Mouse (Mus musculus): Measurements from ENCODE around the gene Acox3.

Acox3 gene

DNA sequence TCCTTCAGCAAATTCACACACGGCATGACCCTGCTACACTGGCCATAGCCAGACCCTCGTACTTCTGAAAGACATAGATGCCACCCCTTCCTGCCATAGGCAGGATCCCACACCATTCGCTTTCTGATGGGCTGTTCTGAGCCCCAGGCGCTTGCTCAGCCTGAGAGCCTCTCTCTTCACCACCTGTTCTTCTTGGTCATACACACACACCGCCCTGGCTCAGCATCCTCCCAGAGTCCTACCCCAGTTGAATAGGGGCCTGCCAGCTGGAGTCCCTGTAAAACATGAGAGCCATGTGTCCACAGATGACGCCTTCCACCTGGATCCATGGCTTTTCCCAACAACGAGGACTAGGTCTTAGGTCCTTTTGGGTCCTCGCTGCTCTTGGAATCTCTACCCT is 29.9 kb downstream of the Acox3 start:
- no peak for DNase-seq

DNA sequence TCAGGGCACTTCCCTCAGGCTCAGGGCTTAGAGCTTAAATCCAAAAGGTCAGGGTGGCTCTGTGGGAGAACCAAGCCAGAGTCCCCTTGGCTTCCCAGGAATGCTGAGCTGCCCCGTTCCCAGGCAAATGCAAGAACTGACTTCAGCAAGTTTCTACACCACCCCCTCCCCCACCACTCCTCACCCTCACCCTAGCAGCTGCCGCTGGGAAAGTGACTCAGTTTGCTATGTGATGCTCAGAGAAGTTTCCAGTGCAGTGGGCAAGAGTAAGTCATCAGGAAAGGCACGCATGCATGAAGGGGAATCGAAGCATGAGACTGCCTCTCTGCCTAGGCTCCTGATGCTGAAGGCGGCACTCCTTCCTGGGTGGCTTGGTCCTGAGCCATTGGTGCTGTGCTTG is 34.1 kb downstream of the Acox3 start:
- no peak for DNase-seq

DNA sequence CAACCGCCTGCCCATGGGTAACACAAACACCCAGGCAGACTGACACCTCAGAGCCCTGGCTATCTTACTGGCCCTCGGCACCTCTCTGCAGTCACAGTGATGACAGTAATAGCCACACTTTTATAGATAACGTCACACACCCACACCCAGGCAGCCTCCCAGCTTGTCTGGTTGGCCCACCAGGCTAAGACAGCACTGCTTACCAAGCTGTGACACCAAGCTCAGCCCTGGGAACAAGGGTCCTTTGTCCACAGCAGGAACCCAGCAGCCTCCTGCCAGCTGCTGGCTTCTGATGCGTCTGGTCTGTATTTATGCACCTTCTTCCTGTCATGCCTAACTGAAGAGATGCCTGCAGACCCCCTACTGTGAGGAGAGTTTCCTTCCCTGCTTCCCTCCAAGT is 38.3 kb downstream of the Acox3 start:
- no peak for DNase-seq

DNA sequence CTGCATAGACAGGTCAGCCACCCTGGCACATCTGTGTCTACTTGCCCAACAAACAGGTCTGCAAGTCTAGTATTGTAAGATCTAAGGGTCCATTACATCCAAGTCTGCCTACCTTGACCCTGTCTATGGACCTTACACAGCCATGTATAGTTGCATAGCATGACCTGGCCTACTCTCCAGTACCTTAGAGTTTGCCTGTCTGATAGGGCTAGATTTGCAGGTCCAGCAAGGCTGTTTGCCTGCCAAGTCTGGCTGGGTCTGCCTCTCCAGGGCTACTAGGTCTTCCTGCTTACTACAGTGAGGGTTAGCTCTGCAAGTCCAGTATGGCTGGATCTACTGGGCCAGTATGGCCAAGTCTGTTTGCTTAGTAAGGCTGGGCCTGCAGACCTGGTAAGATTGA is 41.0 kb downstream of the Acox3 start:
- no peak for DNase-seq

DNA sequence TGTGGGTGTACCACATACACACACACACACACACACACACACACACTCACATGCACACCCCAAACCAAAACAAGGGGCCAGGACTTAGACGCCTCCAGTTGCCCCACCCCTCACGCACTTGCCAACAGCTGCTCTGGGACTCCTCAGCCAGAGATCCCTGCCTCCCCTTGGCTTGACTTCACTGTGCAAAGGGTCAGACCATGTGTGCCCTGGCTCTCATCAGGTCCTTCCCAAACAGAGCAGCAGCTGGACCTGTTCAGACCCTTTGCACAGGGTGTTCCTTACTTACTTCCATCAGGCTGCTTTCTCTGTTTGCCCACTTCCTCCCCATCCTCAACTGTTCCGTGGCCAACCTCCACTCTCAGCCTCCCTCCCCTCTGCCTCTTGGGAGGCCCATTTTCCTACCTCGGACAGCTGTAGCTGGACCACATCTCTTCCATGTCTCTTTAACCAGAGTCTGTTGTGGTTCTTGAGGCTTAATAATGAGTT is 42.0 kb downstream of the Acox3 start:
- DNase-seq = no peak

DNA sequence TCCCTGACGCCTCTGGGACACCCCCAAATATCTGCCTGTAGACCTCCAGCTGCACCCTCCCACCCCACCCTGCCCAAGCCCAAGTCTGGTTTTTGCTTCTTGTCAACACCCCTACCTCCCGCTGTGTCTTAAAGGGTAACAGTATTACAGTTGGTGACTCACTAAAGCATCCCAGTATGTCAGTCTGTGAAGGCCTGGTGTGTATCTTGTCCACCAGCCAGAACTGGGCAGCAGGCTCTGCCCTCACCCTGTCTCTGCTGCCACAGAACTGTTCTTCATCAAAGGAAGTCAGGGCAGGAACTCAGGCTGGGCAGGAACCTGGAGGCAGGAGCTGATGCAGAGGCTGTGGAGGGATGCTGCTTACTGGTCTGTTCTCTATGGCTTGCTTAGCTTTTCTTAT is 43.6 kb downstream of the Acox3 start:
- DNase-seq = no peak

DNA sequence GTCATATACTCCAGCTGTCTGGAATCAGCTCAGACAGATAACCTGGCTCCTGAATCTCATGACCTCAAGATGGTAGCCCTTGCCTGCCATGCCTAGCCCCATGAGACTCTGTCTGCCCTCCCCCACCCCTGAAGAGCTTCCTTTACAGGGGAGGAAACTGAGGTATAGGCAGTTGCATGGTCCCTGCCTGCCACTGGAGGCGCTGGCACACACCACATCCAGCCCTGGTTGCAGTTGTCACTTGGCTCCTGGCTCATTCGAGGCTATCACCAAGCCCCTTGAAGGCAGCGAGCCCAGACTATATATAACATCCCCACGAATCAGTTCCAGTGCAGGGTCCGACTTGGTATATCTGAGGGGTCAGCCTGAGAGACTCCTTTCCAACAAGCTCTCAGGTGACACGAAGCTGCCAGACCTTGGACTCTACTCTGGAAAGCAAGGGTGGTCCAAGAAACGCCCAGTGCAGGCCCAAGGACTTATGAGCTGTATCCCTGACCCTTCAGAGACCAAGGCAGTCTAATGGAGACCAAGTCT is 44.5 kb downstream of the Acox3 start:
- DNase-seq = no peak

DNA sequence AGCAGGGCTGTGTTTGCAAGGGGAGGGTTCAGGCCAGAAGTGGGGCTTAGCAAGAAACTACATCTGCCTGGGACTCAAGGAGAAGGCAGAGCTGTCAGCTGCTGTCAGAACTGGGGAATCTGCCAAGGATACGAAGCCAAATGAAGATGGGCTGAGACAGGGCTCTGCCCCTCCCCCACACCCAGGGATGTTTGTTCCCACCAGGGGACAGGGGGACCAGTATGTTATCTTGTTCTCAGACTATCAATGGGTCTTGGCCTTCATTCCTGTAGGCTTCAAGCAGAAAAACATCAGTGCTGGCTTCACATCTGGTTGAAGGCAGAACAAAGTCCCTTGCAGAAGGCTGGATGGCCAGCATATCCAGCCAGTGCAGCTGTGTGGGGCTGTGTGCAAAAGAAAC is 45.8 kb downstream of the Acox3 start:
- no peak for DNase-seq

DNA sequence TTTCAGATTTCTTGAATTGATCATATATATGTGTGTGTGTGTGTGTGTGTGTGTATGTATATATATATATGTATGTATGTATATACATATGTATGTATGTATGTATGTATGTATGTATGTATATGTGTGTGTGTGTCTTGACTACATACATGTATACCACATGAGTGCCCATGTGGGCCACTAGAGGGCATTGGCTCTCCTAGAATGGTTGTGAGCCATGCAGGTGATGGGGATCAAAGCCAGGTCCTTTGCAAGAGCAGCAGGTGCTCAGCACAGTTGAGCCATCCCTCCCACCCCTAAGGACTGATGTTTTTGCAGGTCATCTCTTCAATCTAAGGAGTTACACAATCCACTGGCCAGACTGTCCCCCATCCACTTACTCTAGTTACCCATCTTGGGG is 46.5 kb downstream of the Acox3 start:
- no peak for DNase-seq

DNA sequence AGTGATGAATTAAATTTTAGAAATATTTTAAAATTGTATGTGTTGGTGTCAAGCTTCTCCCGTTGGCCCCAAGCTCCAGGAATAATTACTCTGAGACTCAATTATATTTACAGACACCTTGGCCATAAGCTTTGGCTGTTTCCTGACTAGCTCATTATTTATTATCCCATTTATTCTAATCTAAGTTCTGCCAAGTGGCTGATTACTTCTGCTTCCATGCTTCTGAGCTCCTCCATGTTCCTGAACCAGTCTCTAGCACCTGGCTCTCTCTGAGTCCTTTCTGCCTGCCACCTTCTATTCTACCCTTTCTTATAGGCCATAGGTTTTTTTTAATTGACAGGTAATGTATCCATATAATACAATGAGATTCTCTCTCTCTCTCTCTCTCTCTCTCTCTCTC is 47.9 kb downstream of the Acox3 start:
- DNase-seq = no peak

DNA sequence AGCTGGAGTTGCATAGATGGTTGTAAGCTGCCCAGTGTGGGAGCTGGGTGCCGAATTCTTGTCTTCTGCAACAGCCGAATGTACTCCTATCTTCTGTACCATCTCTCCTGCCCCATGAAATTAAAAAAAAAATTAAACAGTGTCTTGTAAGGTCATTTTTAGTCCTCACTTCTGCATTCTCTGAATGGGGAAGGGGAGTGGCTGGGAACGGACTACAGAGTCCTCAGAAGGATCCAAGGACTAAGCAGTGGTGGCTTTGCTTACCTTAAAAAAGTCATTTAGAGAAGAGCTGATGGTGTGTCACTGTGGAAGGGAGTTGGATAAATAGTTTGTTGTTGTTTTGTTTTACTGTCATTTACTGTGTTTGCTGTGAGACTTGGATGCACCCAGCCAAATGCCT is 48.4 kb downstream of the Acox3 start:
- DNase-seq = no peak

DNA sequence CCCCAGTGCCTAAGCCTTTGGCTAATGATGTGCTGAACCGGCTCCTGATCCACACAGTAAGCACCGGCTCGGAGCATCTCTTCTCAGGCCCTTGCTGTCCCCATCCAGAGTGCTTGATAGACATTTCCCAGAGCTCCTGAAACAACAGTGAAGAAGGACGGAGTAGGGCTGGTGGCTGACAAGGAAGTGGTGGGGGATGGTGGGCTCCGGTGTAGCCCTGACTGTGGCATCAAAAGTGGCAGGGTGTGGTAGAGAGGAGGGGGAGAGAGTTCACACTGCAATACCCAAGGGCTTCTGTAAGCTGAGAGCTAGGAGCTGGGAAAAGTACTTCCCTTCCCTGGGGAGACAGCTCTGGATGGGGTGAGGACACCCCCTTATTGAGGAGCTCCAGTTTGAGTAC is 48.9 kb downstream of the Acox3 start:
- no peak for DNase-seq

DNA sequence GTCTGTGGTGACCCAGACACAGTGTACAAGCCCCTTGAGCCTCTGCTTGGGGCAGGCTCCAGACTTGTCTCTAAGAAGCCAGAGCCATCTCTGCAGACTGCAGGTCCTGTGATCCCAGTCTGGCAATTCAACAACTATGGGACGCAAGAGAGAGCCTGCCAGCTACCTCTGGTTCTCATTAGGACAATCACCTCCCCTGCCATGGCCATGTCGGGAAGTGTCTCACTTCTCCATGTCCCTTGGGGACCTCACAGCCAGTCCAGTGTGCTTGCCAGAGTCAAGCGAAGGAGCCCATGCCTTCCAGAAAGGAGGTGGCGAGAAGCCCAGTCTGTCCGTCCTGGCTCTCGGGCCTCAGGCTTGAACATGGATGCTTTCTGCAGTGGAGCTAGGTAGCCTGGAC is 50.0 kb downstream of the Acox3 start:
- DNase-seq = no peak

DNA sequence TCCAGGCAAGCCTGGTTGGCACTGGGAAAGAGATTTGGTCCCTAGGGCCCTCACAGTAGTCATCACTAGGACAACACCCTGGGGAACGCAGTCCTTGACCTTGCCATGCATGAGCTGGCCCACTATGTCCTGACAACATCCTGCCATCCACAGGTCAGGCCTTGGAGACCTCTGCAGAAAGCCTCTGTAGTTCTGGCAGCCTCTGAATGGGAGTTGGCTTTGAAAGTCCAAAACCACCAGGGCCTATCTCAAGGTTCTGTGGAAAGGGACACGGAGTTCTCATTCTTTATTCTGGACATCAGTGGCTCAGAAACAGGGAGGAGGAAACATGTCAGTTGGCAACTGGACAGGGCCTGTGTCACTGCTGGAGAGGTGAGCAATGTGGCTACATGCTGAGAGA is 53.2 kb downstream of the Acox3 start:
- no peak for DNase-seq

DNA sequence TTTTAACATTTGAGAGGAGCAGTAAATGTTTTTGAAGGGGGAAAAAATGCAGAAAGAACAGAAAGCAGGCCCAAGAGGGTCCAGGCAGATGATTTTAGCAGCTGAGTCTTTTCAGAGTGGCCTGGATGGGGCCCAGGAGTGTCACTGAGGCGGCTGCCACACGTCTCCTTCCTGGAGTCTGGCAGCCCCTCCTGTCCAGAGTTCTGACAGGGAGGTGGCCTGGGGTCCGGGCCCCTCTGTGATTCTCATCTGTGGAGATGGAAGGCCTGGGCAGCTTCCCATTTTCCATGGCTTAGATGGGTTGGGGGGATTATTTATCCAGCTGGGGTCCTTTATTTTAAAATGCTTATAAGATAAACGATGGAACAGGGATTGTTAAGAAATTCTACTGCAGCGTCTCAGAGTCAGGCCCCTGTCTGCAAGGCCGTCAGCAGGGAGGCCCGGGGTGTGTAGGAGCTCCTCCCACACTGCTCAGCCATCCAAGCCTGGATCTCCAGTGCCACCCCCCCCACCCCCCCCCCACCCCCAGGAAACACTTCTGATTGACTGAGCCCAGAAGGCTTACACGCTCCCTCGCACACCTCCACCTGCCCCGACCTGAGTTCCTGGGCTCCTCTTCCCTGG is 59.2 kb downstream of the Acox3 start:
- no peak for DNase-seq

DNA sequence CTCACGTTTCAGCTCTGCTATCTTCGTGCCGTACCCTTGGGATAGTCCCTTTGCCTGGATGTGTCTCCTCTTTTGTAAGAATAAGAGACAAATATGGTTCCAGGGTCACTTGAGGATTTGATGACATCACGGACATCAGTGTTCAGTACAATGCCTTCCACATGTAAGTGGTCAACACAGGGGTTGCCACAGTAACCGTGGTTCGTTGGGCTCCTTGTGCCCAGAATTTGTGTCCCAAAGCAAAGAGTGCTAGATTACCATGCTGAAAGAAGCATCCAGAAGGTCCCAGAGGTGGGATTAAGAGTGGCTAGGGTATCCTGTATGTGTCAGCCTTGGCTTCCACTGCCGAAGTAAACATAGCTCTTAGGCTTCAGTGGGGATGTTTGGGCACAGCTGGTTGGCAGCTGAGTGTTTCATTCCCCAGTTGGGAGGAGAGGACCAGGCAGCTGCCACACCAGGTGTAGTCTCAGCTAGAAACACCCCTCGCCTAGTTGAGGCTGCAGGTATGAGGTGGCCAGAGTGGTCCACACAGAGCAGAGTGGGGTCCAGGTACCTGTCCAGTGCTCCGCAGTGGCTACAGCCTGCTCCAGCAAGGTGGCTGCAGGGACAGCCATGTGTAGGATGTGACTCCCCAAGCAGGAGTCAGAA is 60.7 kb downstream of the Acox3 start:
- DNase-seq = no peak

DNA sequence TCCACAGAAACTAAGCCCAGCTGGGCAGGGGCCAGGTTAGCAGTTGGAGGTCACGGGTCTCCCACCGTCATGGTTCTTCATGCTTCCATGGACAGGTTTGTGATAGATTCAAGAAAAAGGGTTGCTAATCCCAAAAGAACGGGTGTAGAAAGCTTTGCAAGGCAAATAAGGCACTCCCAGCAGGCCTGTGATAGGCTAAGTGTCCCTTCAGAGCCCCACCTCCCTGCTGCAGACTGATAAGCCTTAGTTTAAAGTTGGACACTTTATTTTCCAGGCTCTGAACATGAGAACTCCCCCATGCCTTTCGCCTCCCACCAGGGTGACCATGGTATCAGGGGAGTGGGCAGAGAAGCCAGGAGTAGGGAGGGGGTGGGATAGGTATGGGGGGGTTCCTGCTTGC is 61.2 kb downstream of the Acox3 start:
- DNase-seq = no peak

DNA sequence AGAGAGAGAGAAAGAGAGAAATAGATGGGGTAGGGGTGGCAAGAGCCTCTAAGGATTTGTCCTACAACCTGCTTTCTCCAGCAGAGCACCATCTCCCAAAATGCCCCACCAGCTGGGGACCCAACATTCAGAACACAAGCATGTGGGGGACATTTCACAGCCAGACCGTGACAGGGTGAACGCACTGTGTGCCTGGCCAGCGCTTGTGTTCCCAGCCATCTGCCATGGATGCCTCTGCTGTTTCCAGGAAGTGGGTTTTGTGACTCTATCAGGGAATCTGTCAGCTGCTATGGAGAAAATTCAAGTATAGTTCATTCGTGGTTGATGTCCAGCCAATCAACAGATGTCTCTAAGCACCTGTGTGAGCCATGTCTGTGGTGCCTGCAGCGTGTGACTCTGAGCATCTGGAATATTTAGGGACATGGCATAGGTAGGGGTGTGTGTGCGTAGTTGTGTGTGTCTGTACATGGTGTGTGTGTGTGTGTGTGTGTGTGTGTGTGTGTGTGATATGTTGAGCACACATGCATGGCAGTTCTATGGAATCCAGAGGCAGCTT is 63.2 kb downstream of the Acox3 start:
- DNase-seq = no peak

DNA sequence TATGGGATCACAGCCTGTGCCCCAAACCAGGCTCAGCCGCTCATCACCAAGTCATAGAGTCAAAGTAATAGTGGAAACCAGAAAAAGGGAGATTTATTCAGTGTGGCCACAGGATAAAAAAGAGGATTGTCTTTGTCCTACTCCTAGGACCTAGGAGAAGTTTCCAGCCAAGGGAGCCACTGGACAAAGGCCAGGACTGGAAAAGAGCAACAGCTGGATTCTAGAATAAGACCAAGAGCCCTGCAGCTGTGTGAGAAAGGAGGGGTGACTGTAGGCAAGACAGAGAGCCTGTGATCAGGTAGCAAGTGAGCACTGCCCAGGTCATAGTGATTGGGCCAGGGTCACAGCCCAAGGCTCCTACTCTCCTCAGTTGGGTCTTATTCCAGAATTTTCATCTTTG is 64.1 kb downstream of the Acox3 start:
- DNase-seq = no peak

DNA sequence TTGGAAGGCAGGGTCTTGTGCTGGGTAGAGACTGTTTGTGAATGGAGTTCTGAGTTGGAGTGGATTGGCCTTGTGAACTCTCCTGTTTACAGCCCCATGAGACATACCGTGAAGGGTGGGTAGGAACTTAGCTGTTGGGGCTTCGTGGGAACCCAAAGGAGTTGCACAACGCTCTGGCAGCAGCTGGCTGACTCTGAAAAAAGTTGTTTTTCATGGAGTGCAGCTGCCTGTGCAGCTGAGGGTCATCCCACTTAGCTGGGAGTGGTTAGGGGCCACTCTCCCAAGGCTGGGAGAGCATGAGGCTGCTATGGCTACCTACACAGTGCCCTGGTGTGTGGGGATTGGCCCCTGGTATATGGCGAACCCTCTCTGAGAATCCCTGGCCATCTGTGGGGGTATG is 64.7 kb downstream of the Acox3 start:
- no peak for DNase-seq

DNA sequence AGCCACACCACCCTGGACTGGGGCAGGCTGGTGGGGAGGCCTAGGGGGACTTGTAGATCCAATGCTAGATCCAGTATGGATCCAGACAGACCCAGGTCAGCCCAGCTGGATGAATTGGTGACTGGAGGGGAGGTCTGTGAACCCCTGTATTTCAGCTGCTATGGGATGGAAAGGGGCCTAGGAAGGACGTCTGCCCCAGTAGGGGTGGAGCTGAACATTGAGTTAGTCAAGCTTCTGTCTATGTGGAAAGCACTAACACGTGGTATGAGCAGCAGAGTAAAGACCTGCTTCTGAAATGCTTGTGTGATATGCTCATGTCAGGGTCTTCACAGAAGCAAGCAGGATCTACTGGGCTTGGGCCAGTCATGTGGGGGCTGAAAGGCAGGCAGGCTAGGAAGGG is 65.4 kb downstream of the Acox3 start:
- DNase-seq = no peak

DNA sequence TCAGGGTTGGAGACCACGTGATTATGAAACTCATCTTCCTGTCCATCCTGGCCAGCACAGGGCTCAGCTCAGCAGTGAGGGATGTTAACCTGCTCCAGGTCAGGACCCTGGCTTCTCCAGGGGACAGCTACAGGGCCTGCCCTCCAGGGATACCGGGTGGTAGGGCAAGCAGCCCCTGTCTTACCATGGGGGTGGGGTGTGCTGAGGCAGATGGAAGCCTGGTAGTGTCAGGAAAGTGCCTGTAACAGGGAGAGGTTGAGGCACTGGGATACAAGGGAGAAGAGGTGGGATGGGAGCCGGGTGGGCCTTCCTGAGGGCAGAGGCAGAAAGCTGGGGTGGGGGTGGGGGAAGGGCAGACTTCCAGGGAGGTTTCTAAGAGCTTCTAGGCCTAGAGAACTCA is 69.5 kb downstream of the Acox3 start:
- DNase-seq = no peak

DNA sequence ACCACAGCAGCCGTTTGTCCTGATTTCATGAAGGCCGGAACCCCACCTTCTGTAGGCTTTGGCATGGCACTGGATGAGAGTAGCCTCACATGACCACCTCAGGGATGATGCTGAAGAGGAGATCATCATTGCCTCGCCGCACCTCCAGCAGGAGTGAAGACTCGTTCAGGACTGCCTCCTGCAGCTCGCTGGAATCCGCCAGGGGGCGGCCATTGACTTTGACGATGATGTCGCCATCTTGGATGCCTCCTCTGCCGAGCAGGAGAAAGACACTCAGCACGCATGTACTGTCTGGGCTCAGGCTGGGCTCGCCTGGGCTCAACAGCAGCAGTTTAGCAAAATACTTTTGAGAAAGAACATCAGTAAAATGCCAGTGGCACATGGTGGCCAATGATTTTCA is 70.0 kb downstream of the Acox3 start:
- no peak for DNase-seq

DNA sequence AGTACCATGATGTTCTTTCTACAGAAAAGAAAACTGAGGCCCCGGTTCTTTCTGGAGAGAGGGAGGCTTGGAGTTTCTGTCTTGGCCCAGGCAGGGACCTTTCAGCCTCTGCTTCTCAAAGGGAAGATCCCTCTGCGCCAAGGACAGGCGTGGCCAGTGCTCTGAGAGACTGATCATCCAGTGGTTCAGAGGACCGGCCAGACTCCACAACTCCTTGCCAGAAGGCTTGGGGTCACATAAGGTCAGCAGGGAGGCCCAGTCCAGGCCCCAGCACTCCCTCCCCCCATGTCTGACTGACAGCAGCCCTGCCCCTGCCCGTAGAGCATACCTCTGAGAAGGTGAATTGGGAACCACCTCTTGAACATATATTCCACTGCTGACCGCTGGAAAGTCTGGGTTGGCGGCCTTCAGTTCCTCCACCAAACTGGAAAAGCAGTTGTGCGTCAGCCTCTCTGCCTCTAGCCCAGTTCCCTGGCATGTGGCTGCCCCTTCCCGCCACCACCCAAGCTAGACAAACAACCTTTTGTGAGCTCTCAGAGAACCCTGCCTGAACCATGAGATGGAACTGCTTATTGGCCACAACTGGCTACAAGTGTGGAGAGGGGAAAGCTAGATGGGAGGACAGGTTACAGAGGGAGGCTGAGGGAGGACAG is 71.0 kb downstream of the Acox3 start:
- no peak for DNase-seq
